Mouse (Mus musculus) midbrain, embryonic 12.5 days (tissue): Measurements from ENCODE around the gene Gm49373. TPM values are rescaled to one million over a fixed set of nuclear protein-coding genes. Genes with fewer than 3 reads are reported as not detected.

Source experiments
- ATAC-seq: fragments of 200-750 bp; cut with Nextera tagmentation; 2 replicates; pipeline ENCODE4 v1.8.0; 2017; ENCODE audit warnings: low read depth, moderate TSS enrichment, moderate library complexity; ENCODE audit not compliant: low FRiP score
- H3K27ac ChIP-seq: fragments of 300-500 bp; sonication (generic); replicated peaks from 2 replicates; pipeline ENCODE4 v1.5.1; 2016; ENCODE audit warnings: mild to moderate bottlenecking
- H3K27me3 ChIP-seq: fragments of 300-500 bp; sonication (generic); 2 replicates; pipeline ENCODE4 v1.6.1; 2016; ENCODE audit warnings: mild to moderate bottlenecking
- H3K36me3 ChIP-seq: fragments of 300-500 bp; sonication (generic); 2 replicates; pipeline ENCODE4 v1.6.1; 2016
- H3K4me1 ChIP-seq: fragments of 300-500 bp; sonication (generic); 2 replicates; pipeline ENCODE4 v1.6.1; 2016
- H3K4me2 ChIP-seq: fragments of 300-500 bp; sonication (generic); replicated peaks from 2 replicates; pipeline ENCODE4 v1.6.1; 2016; ENCODE audit warnings: mild to moderate bottlenecking, moderate library complexity
- H3K4me3 ChIP-seq: fragments of 300-500 bp; sonication (generic); 2 replicates; pipeline ENCODE4 v1.5.1; 2016; ENCODE audit warnings: mild to moderate bottlenecking
- H3K9ac ChIP-seq: fragments of 300-500 bp; sonication (generic); replicated peaks from 2 replicates; pipeline ENCODE4 v1.6.1; 2016; ENCODE audit warnings: mild to moderate bottlenecking, moderate library complexity
- H3K9me3 ChIP-seq: fragments of 300-500 bp; sonication (generic); 2 replicates; pipeline ENCODE4 v1.6.1; 2016; ENCODE audit warnings: mild to moderate bottlenecking
- WGBS: fragments of 180-500 bp; shearing (Covaris S2); methylation state at CpG from one replicate; pipeline ENCODE4 v1.1.7; 2016; 5-methylcytosine and 5-hydroxymethylcytosine counted together
- polyA plus RNA-seq: library from polyadenylated mRNA; unstranded; fragments of >200 nt; fragmentation: Nextera tagmentation; extraction: Ambion mirVana; gene quantifications from 2 replicates; pipeline ENCODE4 v1.2.1, GENCODE M21; 2016

The Gm49373 gene
- 0.89 and 1.6 TPM in 2 replicates for polyA plus RNA-seq

DNA sequence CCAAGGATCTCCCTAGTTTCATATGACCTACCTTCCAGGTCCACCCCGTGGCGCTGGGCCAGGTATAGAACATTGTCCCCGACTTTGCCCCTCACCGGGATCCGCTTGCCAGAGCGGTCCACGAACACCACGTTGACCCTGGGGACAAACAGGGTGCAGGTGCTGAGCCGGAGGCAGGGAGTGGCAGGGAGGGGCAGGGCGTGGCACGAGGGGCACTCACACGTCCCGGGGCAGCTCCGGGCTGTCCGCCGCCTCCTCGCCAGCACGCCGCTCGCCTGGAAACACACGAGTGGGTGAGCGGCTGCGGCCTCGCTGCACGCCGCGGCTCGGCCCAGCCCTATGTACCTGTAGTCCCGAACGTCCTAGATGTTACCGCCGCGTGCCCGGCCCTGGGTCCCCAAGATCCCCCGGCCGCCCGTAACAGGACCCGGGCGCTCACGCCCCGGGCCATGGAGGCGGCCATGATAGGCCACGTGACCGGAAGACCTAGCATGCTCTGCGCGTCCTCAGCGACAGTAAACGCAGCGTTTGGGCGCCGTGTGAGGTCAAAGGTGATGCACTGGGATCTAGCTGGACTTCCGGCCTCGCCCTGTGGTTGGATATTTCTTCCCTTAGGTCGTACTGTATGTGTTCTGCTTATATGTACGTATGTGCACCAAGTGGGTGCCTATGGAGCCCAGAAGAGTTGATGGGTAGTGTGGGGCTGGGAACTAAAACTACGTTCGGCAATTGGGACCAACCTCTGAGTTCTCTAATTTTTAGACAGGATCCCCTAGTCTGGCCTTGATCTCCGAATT is at the start of gene Gm49373, which contains the start of gene Fdx1l:
Gene Gm49373 (minus strand): TSS at position 53 of the 797 bp plus-strand sequence.
Gene Fdx1l (minus strand): TSS at position 571 of the 797 bp plus-strand sequence.
- peak; percentile 94 for ATAC-seq
- peak within 1 kb of the TSS; percentile 76 for H3K9ac ChIP-seq
- H3K27me3 ChIP-seq = no peaks in the 10 kb centered on the region
- peak within 1 kb of the TSS; percentile 93 for H3K4me3 ChIP-seq
- peak within 1 kb of the TSS; percentile 60 for H3K27ac ChIP-seq
- peaks cover 11% of the 10 kb centered on the region for H3K4me1 ChIP-seq
- H3K9me3 ChIP-seq = no peaks in the 10 kb centered on the region
- peaks cover 46% of the 10 kb centered on the region for H3K36me3 ChIP-seq
- 4% methylated on average over 56 of the region's 58 CpGs for WGBS
- H3K4me2 ChIP-seq = peak within 1 kb of the TSS; percentile 91

DNA sequence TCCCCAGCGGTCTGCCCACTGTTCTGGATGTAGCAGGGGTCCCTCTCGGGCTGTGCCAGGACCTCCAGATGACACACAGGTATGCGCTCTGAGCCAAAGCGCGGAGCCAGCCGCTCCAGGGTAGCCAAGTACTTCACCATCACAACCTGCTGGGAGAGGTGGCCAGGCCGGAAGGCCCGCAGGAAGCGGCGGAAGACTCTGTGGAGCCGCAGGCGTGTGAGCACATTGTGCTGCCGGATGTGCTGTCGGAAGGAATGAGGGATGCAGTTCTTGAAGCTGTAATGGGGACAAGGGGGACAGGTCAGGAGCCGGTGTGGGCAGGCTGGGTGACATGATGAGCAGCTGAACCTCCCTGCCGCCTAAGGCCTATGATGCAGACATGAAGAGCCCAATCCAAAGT is 48.6 kb upstream of the Gm49373 start:
- no peaks in the 10 kb centered on the region for H3K4me1 ChIP-seq
- no peak for ATAC-seq
- WGBS = 91% methylated on average over 16 of the region's 16 CpGs
- no peak overlapping the region for H3K4me3 ChIP-seq
- H3K27ac ChIP-seq = no peak overlapping the region
- H3K4me2 ChIP-seq = no peak overlapping the region
- H3K9ac ChIP-seq = no peak overlapping the region
- H3K9me3 ChIP-seq = no peaks in the 10 kb centered on the region
- H3K27me3 ChIP-seq = no peaks in the 10 kb centered on the region
- peaks cover 26% of the 10 kb centered on the region for H3K36me3 ChIP-seq

DNA sequence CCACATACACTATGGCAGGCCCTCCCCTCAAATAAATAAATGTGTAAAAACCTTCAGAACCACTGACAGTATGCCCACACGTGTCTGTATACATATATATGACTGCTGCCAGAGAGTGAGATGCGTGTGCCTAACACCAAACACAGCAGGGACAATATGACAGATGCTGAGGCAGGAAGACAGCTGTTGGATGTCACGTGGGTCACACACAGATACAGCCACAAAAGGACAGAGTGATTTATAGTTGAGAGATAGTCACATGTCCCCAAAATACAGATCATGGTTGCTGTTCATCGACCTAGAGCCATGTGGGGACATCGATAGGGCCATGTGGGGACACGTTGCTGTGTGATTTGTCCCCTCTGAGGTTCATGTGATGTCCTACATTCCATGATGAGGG is 44.2 kb upstream of the Gm49373 start:
- Histone ChIP-seq H3K27me3 (no peaks in the 10 kb centered on the region), H3K9me3 (no peaks in the 10 kb centered on the region), H3K4me1 (no peaks in the 10 kb centered on the region), H3K27ac (no peak overlapping the region), H3K36me3 (peaks cover 20% of the 10 kb centered on the region), H3K9ac (no peak overlapping the region), H3K4me2 (no peak overlapping the region), H3K4me3 (no peak overlapping the region)
- WGBS = 81% methylated on average over 6 of the region's 6 CpGs
- no peak for ATAC-seq

- Histone ChIP-seq H3K36me3 (0 out of 2 replicates have a peak, but pooled peaks cover 4% of the 10 kb centered on the region), H3K4me3 (no peak overlapping the region), H3K4me1 (no peaks in the 10 kb centered on the region), H3K9me3 (no peaks in the 10 kb centered on the region), H3K27me3 (no peaks in the 10 kb centered on the region), H3K27ac (no peak overlapping the region), H3K4me2 (no peak overlapping the region), H3K9ac (no peak overlapping the region)
- 95% methylated on average over 8 of the region's 8 CpGs for WGBS
- no peak for ATAC-seq
Measured at GRCm38 (mm10) chr9:21115105-21115504, 42.2 kb upstream of the Gm49373 start.

DNA sequence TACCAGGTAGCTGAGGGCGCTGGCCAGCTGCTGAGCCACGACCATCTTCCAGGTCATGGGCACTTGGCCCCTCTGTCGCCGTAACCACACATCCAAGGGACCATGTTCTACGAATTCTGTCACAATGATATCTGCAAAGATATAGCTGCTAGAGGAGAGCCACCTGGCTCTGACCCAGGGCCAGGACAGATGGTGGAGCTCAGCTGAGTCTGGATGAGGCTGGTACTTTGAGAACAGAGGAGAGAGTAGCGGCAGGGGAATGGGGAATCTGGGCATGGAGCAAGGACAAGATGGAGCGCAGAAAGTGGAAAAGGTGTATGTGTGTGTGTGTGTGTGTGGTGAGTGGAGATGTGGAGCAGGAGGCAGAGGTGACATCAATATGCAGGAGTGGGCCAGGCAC is 41.3 kb upstream of the Gm49373 start:
- Histone ChIP-seq H3K27me3 (no peaks in the 10 kb centered on the region), H3K27ac (no peak overlapping the region), H3K36me3 (no peaks in the 10 kb centered on the region), H3K9me3 (no peaks in the 10 kb centered on the region), H3K4me3 (no peak overlapping the region), H3K4me2 (no peak overlapping the region), H3K4me1 (no peaks in the 10 kb centered on the region), H3K9ac (no peak overlapping the region)
- 87% methylated on average over 7 of the region's 7 CpGs for WGBS
- ATAC-seq = no peak

- no peak overlapping the region for H3K27ac ChIP-seq
- H3K4me1 ChIP-seq = no peaks in the 10 kb centered on the region
- H3K4me2 ChIP-seq = no peak overlapping the region
- no peak overlapping the region for H3K4me3 ChIP-seq
- no peaks in the 10 kb centered on the region for H3K27me3 ChIP-seq
- no peak for ATAC-seq
- no peaks in the 10 kb centered on the region for H3K36me3 ChIP-seq
- 90% methylated on average over 6 of the region's 6 CpGs for WGBS
- no peaks in the 10 kb centered on the region for H3K9me3 ChIP-seq
- H3K9ac ChIP-seq = no peak overlapping the region
Measured at GRCm38 (mm10) chr9:21113751-21114150, 40.9 kb upstream of the Gm49373 start.

GRCm38 (mm10) chr9:21107607-21108237 is 34.8 kb upstream of the Gm49373 start:
- H3K4me3 ChIP-seq = no peak overlapping the region
- no peak overlapping the region for H3K27ac ChIP-seq
- H3K9ac ChIP-seq = no peak overlapping the region
- no peak for ATAC-seq
- no peaks in the 10 kb centered on the region for H3K9me3 ChIP-seq
- 46% methylated on average over 23 of the region's 23 CpGs for WGBS
- H3K4me2 ChIP-seq = no peak overlapping the region
- no peaks in the 10 kb centered on the region for H3K36me3 ChIP-seq
- H3K27me3 ChIP-seq = no peaks in the 10 kb centered on the region
- no peaks in the 10 kb centered on the region for H3K4me1 ChIP-seq

DNA sequence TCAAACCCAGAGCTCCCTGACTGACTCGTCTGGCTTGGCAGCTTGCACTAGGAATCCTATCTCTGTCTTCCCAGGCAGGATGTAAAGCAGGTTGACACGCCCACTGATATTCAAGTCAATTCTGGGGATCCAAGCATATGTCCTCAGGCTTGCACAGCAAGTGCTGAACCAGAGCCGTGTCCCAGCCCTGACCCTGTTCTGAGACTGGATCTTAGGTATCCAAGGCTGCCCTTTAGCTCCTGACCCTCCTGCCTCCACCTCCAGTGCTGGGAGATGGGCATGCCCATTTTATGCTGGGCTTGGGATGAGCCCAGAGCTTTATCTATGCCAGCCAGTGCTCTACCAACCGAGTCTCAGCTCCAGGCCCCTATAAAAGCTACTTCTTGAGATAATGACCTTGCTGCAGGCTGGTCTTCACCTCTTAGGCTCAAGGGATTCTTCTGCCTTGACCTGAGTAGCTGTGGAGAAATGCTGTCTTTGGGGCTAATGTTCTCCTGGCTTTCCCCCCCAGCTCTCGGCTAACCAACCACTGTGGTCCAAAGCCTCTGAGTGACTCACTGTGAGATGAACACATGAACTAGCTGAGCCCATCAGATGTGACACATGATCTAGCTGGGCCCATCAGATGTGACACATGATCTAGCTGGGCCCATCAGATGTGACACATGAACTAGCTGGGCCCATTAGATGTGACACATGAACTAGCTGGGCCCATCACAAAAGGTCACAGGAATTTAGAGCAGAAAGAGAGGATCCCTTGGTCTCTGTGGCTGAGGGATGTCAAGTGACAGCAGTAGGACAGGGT is 33.1 kb upstream of the Gm49373 start:
- no peaks in the 10 kb centered on the region for H3K9me3 ChIP-seq
- no peak overlapping the region for H3K4me2 ChIP-seq
- H3K4me3 ChIP-seq = no peak overlapping the region
- no peaks in the 10 kb centered on the region for H3K27me3 ChIP-seq
- 86% methylated on average over 5 of the region's 5 CpGs for WGBS
- H3K9ac ChIP-seq = no peak overlapping the region
- H3K4me1 ChIP-seq = no peaks in the 10 kb centered on the region
- no peak overlapping the region for H3K27ac ChIP-seq
- ATAC-seq = no peak
- H3K36me3 ChIP-seq = no peaks in the 10 kb centered on the region

DNA sequence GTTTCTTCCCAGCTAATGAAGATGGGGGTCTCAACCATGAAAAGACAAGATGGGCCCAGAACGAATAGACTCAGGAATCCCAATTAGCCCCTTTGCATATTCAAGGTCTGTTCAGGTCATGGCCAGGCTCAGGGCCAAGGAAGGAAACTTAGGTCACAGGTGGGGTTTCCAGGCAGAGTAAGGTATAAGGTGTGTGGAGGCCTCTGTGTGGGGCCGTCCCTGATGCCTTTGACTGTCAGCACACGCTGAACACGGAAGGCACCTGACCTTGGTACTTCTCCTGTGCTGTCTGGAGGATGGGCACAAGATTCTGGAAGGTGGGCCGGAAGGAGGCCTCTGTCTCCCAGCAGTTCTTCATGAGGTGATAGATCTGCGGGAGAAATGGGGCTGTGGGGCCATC is 31.9 kb upstream of the Gm49373 start:
- Histone ChIP-seq H3K9ac (no peak overlapping the region), H3K4me2 (no peak overlapping the region), H3K27ac (no peak overlapping the region), H3K9me3 (no peaks in the 10 kb centered on the region), H3K4me3 (no peak overlapping the region), H3K4me1 (peaks cover 4% of the 10 kb centered on the region; the same call in 1 of the 2 replicates), H3K36me3 (no peaks in the 10 kb centered on the region), H3K27me3 (no peaks in the 10 kb centered on the region)
- WGBS = 90% methylated on average over 6 of the region's 6 CpGs
- no peak for ATAC-seq

- H3K9ac ChIP-seq = no peak overlapping the region
- no peak overlapping the region for H3K4me2 ChIP-seq
- H3K36me3 ChIP-seq = no peaks in the 10 kb centered on the region
- H3K9me3 ChIP-seq = no peaks in the 10 kb centered on the region
- H3K27me3 ChIP-seq = no peaks in the 10 kb centered on the region
- no peak overlapping the region for H3K27ac ChIP-seq
- H3K4me1 ChIP-seq = peaks cover 4% of the 10 kb centered on the region; the same call in 1 of the 2 replicates
- H3K4me3 ChIP-seq = no peak overlapping the region
- 87% methylated on average over 2 of the region's 2 CpGs for WGBS
- no peak for ATAC-seq
Measured at GRCm38 (mm10) chr9:21102076-21102475, 29.2 kb upstream of the Gm49373 start.

- peak overlapping the region; percentile 15; the same call in 1 of the 2 replicates for H3K9ac ChIP-seq
- peaks cover 4% of the 10 kb centered on the region; the same call in 1 of the 2 replicates for H3K4me1 ChIP-seq
- no peaks in the 10 kb centered on the region for H3K27me3 ChIP-seq
- WGBS = 42% methylated on average over 15 of the region's 15 CpGs
- no peak for ATAC-seq
- no peak overlapping the region for H3K4me2 ChIP-seq
- no peak overlapping the region for H3K27ac ChIP-seq
- no peaks in the 10 kb centered on the region for H3K9me3 ChIP-seq
- H3K4me3 ChIP-seq = no peak overlapping the region
- no peaks in the 10 kb centered on the region for H3K36me3 ChIP-seq
Measured at GRCm38 (mm10) chr9:21100447-21101161, 27.7 kb upstream of the Gm49373 start.
